Mouse (Mus musculus) CH12.LX (cell line): ENCODE results near the gene Gjc1. TPM values are rescaled to one million over a fixed set of nuclear protein-coding genes. Genes with fewer than 3 reads are reported as not detected.

Experiments
- DNase-seq: peaks from one replicate; pipeline ENCODE4 v3.0.0-alpha.2; 2013; ENCODE audit errors: extremely low read depth
- H3K27ac ChIP-seq: 2 replicates; pipeline ENCODE4 v1.5.1; 2012; ENCODE audit warnings: low read depth, mild to moderate bottlenecking, control low read depth, moderate library complexity; ENCODE audit not compliant: insufficient read depth
- H3K27me3 ChIP-seq: replicated peaks from 2 replicates; pipeline ENCODE3; 2012; ENCODE audit warnings: inconsistent platforms
- H3K36me3 ChIP-seq, 2 experiments: replicated peaks in 1 of 2; 2 replicates each; pipeline versions ENCODE3 to v1.6.1; 2012; ENCODE audit warnings: inconsistent platforms in 1 of 2, low read length in 1 of 2, mild to moderate bottlenecking in 1 of 2, mixed read lengths in 1 of 2, moderate library complexity in 1 of 2; ENCODE audit not compliant: control insufficient read depth in 1 of 2, insufficient read depth in 1 of 2
- H3K4me1 ChIP-seq, 2 experiments: 2 replicates each; pipeline ENCODE4 v1.6.1; 2012; ENCODE audit warnings: inconsistent platforms in 1 of 2, moderate library complexity in 1 of 2; ENCODE audit not compliant: insufficient read depth in 2 of 2, control insufficient read depth in 1 of 2
- H3K4me2 ChIP-seq: 2 replicates; pipeline ENCODE4 v1.6.1; 2012; ENCODE audit warnings: low read depth, mild to moderate bottlenecking, control low read depth; ENCODE audit not compliant: poor library complexity, insufficient read depth, severe bottlenecking
- H3K4me3 ChIP-seq, 3 experiments: fragments of 150-350 bp in 1 of 3; sonication (generic) in 1 of 3; replicated peaks in 1 of 3; 2 replicates each; pipeline versions ENCODE3 to v1.5.1; 2011 to 2012; ENCODE audit warnings: low read depth in 2 of 3, low read length in 2 of 3, mild to moderate bottlenecking in 2 of 3, moderate library complexity in 2 of 3, control low read depth in 1 of 3, improper control_type of control experiment in 1 of 3, inconsistent platforms in 1 of 3, mixed read lengths in 1 of 3; ENCODE audit not compliant: poor library complexity in 1 of 3
- H3K79me2 ChIP-seq: replicated peaks from 2 replicates; pipeline ENCODE4 v1.6.1; 2012; ENCODE audit warnings: mild to moderate bottlenecking, moderate library complexity; ENCODE audit not compliant: control insufficient read depth, poor library complexity, insufficient read depth, severe bottlenecking; ENCODE audit errors: extremely low read depth
- H3K9ac ChIP-seq: 2 replicates; pipeline ENCODE4 v1.6.1; 2012; ENCODE audit warnings: low read depth, mild to moderate bottlenecking, control low read depth, moderate library complexity; ENCODE audit not compliant: insufficient read depth
- H3K9me3 ChIP-seq: replicated peaks from 2 replicates; pipeline ENCODE3; 2012; ENCODE audit warnings: low read length, inconsistent platforms, mixed read lengths
- BHLHE40 ChIP-seq: IDR thresholded peaks from 2 replicates; pipeline ENCODE4 v1.6.1; 2011; ENCODE audit warnings: mild to moderate bottlenecking, low read depth, low read length, improper control_type of control experiment
- CHD1 ChIP-seq: IDR thresholded peaks from 2 replicates; pipeline ENCODE4 v1.6.1; 2012; ENCODE audit warnings: low read depth, low read length, improper control_type of control experiment, inconsistent platforms
- CHD2 ChIP-seq: IDR thresholded peaks from 2 replicates; pipeline ENCODE4 v1.6.1; 2011; ENCODE audit warnings: low read length, improper control_type of control experiment
- CTCF ChIP-seq, 2 experiments: IDR thresholded peaks in 1 of 2; conservative IDR thresholded peaks in 1 of 2; 2 replicates each; pipeline ENCODE4 v1.5.1; 2011 to 2012; ENCODE audit warnings: low read depth in 2 of 2, low read length in 2 of 2, improper control_type of control experiment in 1 of 2, inconsistent platforms in 1 of 2, mild to moderate bottlenecking in 1 of 2, moderate library complexity in 1 of 2
- E2F4 ChIP-seq: IDR thresholded peaks from 2 replicates; pipeline ENCODE4 v1.6.1; 2011; ENCODE audit warnings: low read depth, low read length, improper control_type of control experiment; ENCODE audit not compliant: insufficient replicate concordance
- ELF1 ChIP-seq: IDR thresholded peaks from 2 replicates; pipeline ENCODE4 v1.6.1; 2014; ENCODE audit warnings: low read depth, mild to moderate bottlenecking, inconsistent platforms, low read length, improper control_type of control experiment
- HCFC1 ChIP-seq: IDR thresholded peaks from 2 replicates; pipeline ENCODE4 v1.6.1; 2012; ENCODE audit warnings: low read depth, mild to moderate bottlenecking, inconsistent platforms, low read length, improper control_type of control experiment
- IRF4 ChIP-seq: IDR thresholded peaks from 2 replicates; pipeline ENCODE4 v1.6.1; 2014; ENCODE audit warnings: low read depth, mild to moderate bottlenecking, inconsistent platforms, low read length, improper control_type of control experiment
- MAX ChIP-seq: IDR thresholded peaks from 2 replicates; pipeline ENCODE4 v1.6.1; 2011; ENCODE audit warnings: low read length, improper control_type of control experiment
- MEF2A ChIP-seq: IDR thresholded peaks from 2 replicates; pipeline ENCODE4 v1.6.1; 2014; ENCODE audit warnings: low read depth, mild to moderate bottlenecking, inconsistent platforms, low read length, improper control_type of control experiment, borderline replicate concordance
- NELFE ChIP-seq: IDR thresholded peaks from 2 replicates; pipeline ENCODE4 v1.6.1; 2011; ENCODE audit warnings: low read depth, low read length, improper control_type of control experiment
- PAX5 ChIP-seq: IDR thresholded peaks from 2 replicates; pipeline ENCODE4 v1.6.1; 2012; ENCODE audit warnings: low read length, inconsistent platforms, mixed read lengths
- POLR2A ChIP-seq: IDR thresholded peaks from 2 replicates; pipeline ENCODE4 v1.6.1; 2011; ENCODE audit warnings: low read depth, mild to moderate bottlenecking, improper control_type of control experiment, low read length
- SIN3A ChIP-seq: IDR thresholded peaks from 2 replicates; pipeline ENCODE4 v1.6.1; 2012; ENCODE audit warnings: low read length, improper control_type of control experiment, inconsistent platforms
- SMC3 ChIP-seq: IDR thresholded peaks from 2 replicates; pipeline ENCODE4 v1.6.1; 2011; ENCODE audit warnings: low read depth, low read length, improper control_type of control experiment
- TBP ChIP-seq: conservative IDR thresholded peaks from 2 replicates; pipeline ENCODE4 v1.6.1; 2011; ENCODE audit warnings: low read depth, low read length, improper control_type of control experiment
- ZKSCAN1 ChIP-seq: IDR thresholded peaks from 2 replicates; pipeline ENCODE4 v1.6.1; 2012; ENCODE audit warnings: low read depth, inconsistent platforms, low read length, improper control_type of control experiment, borderline replicate concordance
- ZMIZ1 ChIP-seq: IDR thresholded peaks from 2 replicates; pipeline ENCODE4 v1.6.1; 2012; ENCODE audit warnings: low read depth, mild to moderate bottlenecking, inconsistent platforms, low read length, improper control_type of control experiment
- dilution Hi-C: fragments of 300-500 bp; cut with MboI; formaldehyde crosslinking; loops from 2 replicates; pipeline ENCODE4 v1.14.3; 2020; ENCODE audit warnings: low sequenced_read_pairs; ENCODE audit not compliant: extremely low pct_unique_long_range_greater_than_20kb, extremely low pct_ligation_motif_present
- in situ Hi-C: fragments of 300-500 bp; cut with MboI; formaldehyde crosslinking; loops from 3 replicates; pipeline ENCODE4 v1.14.3; 2019; ENCODE audit warnings: low sequenced_read_pairs, low pct_ligation_motif_present, low pct_unique_long_range_greater_than_20kb, mixed read lengths
- polyA plus RNA-seq: library from polyadenylated mRNA; unstranded; fragments of >175 nt; gene quantifications from 2 replicates; pipeline ENCODE4 v1.2.1, GENCODE M21; 2012; ENCODE audit warnings: low read depth; ENCODE audit not compliant: insufficient read length
- total RNA-seq, 2 experiments: library from RNA; depleted of rRNA; stranded (reverse); fragments of 300-350 nt in 1 of 2; fragments of >200 nt in 1 of 2; gene quantifications; 2 replicates each; pipeline ENCODE4 v1.2.3; 2012 to 2014

Gjc1 gene
- total and polyA plus RNA-seq, 3 experiments, result not detected

DNA sequence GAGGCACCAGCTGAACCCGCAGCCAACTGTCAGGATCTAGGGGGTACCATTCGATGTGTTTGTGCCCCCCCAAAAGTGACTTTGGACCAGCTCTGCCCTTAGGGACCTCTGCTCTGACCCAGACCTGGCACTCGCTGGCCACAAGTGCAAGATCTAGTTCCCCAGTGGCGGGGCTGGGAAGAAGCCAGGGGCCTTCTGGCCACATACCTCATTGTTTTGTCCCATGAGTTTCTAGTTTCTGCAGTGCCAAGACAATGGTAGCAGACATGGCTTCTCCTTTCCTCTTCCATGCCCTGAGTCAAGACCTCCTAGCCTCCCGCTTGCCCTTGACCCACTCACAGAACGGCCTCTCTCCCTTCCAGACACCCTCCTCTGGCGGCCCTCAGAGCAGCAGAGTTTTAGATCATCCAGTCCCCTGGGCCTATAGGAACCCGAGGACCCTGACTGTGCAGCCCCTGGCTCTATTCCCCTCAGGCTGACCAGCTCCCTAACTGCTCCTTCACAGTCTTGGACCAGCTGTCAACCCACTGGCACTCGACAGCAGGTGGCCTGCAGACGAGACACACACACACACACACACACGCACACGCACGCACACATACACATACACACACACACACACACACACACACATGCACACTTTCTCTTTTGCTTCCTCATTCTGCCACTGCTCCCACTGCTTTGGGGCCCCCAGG is 66.5 kb downstream of the Gjc1 start:
- H3K27me3 ChIP-seq, result peaks cover 96% of the 10 kb centered on the region
- peaks cover 0 to 5% of the 10 kb centered on the region in 2 experiments; a peak in 2 of 4 replicates for H3K4me1 ChIP-seq
- no peak overlapping the region for H3K4me2 ChIP-seq
- DNase-seq, result no peak
- H3K27ac ChIP-seq, result no peak overlapping the region
- H3K9ac ChIP-seq, result no peak overlapping the region
- no peaks in the 10 kb centered on the region for H3K79me2 ChIP-seq
- no peaks in the 10 kb centered on the region for H3K36me3 ChIP-seq
- TF ChIP-seq ZMIZ1 (no peak), BHLHE40 (peak; percentile 43), IRF4 (peak; percentile 65)
- TF ChIP-seq, all 38 proteins: peak for 2
- Histone ChIP-seq H3K9me3 (no peaks in the 10 kb centered on the region), H3K4me3 (no peak overlapping the region)
- in situ Hi-C loops, result no loop called here
- dilution Hi-C loops, result no loop called here

DNA sequence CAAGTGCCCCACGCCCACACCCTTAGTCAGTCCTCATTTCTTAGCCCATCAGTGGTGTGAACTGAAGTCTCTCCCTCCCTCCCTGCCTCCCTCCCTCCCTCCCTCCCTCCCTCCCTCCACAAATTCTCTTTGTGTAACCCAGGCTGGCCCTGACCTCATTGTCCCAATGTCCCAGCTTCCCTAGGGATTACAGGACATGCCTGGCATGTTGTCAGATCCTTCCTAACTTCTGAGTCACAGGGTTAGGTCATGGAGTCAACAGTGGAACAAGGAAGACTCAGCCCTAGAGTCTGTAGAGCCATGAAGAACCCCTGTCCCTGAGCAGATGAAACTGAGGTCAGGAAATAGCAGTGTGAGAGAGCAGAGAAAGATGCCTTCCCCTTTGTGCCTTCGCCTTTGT is 69.8 kb downstream of the Gjc1 start:
- peaks cover 71% of the 10 kb centered on the region for H3K27me3 ChIP-seq
- dilution Hi-C loops (no loop called here), in situ Hi-C loops (no loop called here)
- no peaks in the 10 kb centered on the region for H3K36me3 ChIP-seq
- no peak overlapping the region for H3K9ac ChIP-seq
- H3K9me3 ChIP-seq, result no peaks in the 10 kb centered on the region
- no peak overlapping the region for H3K27ac ChIP-seq
- TF ChIP-seq NELFE, result no peak
- TF ChIP-seq E2F4, result no peak
- no peak for TF ChIP-seq CHD1
- TF ChIP-seq BHLHE40, result no peak
- no peak for TF ChIP-seq TBP
- no peak for TF ChIP-seq MAX
- TF ChIP-seq CHD2, result no peak
- TF ChIP-seq HCFC1, result no peak
- TF ChIP-seq PAX5, result no peak
- TF ChIP-seq POLR2A, result no peak
- no peak for TF ChIP-seq CTCF (conservative IDR thresholded peaks at IDR 0.05 in 1 of 2, IDR thresholded peaks at IDR 0.05 in 1 of 2; ENCODE audit: low read depth in 2 of 2, low read length in 2 of 2)
- TF ChIP-seq SMC3, result no peak
- no peak for TF ChIP-seq MEF2A
- TF ChIP-seq ZKSCAN1, result no peak
- TF ChIP-seq ELF1, result no peak
- TF ChIP-seq SIN3A, result no peak
- no peak overlapping the region for H3K4me3 ChIP-seq
- H3K79me2 ChIP-seq, result no peaks in the 10 kb centered on the region
- no peak overlapping the region for H3K4me2 ChIP-seq
- no peak for DNase-seq
- peaks cover 0 to 5% of the 10 kb centered on the region in 2 experiments; a peak in 2 of 4 replicates for H3K4me1 ChIP-seq

Other genes with a start within 250 kb of the Gjc1 start
- 0.42 TPM in 1 of 2 replicates, not detected in the other for gene Gm11627, start 240.2 kb downstream of the Gjc1 start, total RNA-seq (2012; rRNA removed)
- 0.46 and 0.63 TPM in 2 replicates for gene Gm11627, start 240.2 kb downstream of the Gjc1 start, total RNA-seq (2014; rRNA removed)
- gene Gm11627, start 240.2 kb downstream of the Gjc1 start, polyA plus RNA-seq, result 0.38 TPM in 1 of 2 replicates, not detected in the other
- 0.08 and 0.13 TPM in 2 replicates for gene Fzd2, start 215.3 kb downstream of the Gjc1 start, total RNA-seq (2012; rRNA removed)
- gene Fzd2, start 215.3 kb downstream of the Gjc1 start, total RNA-seq (2014; rRNA removed), result 0.23 and 0.35 TPM in 2 replicates
- gene Fzd2, start 215.3 kb downstream of the Gjc1 start, polyA plus RNA-seq, result 0.15 and 0.20 TPM in 2 replicates
- not detected in 2 replicates for gene Meioc, start 156.0 kb downstream of the Gjc1 start, total RNA-seq (2012; rRNA removed)
- gene Meioc, start 156.0 kb downstream of the Gjc1 start, total RNA-seq (2014; rRNA removed), result not detected in 2 replicates
- not detected in 2 replicates for gene Meioc, start 156.0 kb downstream of the Gjc1 start, polyA plus RNA-seq
- 43.4 and 45.4 TPM in 2 replicates for gene Ccdc43, start 121.9 kb downstream of the Gjc1 start, total RNA-seq (2012; rRNA removed)
- 56.4 and 59.8 TPM in 2 replicates for gene Ccdc43, start 121.9 kb downstream of the Gjc1 start, total RNA-seq (2014; rRNA removed)
- 52.7 and 53.4 TPM in 2 replicates for gene Ccdc43, start 121.9 kb downstream of the Gjc1 start, polyA plus RNA-seq
- not detected in 2 replicates for gene Adam11, start 58.3 kb downstream of the Gjc1 start, total RNA-seq (2012; rRNA removed)
- gene Adam11, start 58.3 kb downstream of the Gjc1 start, total RNA-seq (2014; rRNA removed), result not detected in 2 replicates
- not detected in 2 replicates for gene Adam11, start 58.3 kb downstream of the Gjc1 start, polyA plus RNA-seq
- gene Higd1b, start 16.1 kb upstream of the Gjc1 start, total RNA-seq (2012; rRNA removed), result not detected in 2 replicates
- gene Higd1b, start 16.1 kb upstream of the Gjc1 start, total RNA-seq (2014; rRNA removed), result not detected in 2 replicates
- gene Higd1b, start 16.1 kb upstream of the Gjc1 start, polyA plus RNA-seq, result not detected in 2 replicates
- 216 and 259 TPM in 2 replicates for gene Eftud2, start 61.3 kb upstream of the Gjc1 start, total RNA-seq (2012; rRNA removed)
- gene Eftud2, start 61.3 kb upstream of the Gjc1 start, total RNA-seq (2014; rRNA removed), result 117 and 135 TPM in 2 replicates
- 403 and 410 TPM in 2 replicates for gene Eftud2, start 61.3 kb upstream of the Gjc1 start, polyA plus RNA-seq
- 0.38 and 0.42 TPM in 2 replicates for gene Ccdc103, start 61.5 kb upstream of the Gjc1 start, total RNA-seq (2012; rRNA removed)
- gene Ccdc103, start 61.5 kb upstream of the Gjc1 start, total RNA-seq (2014; rRNA removed), result 0.24 and 0.58 TPM in 2 replicates
- 0.20 TPM in 1 of 2 replicates, not detected in the other for gene Ccdc103, start 61.5 kb upstream of the Gjc1 start, polyA plus RNA-seq
- gene Fam187a, start 65.5 kb upstream of the Gjc1 start, total RNA-seq (2012; rRNA removed), result not detected in 2 replicates
- gene Fam187a, start 65.5 kb upstream of the Gjc1 start, total RNA-seq (2014; rRNA removed), result not detected in 2 replicates
- not detected in 2 replicates for gene Fam187a, start 65.5 kb upstream of the Gjc1 start, polyA plus RNA-seq
- gene Gfap, start 81.2 kb upstream of the Gjc1 start, total RNA-seq (2012; rRNA removed), result not detected in 2 replicates
- gene Gfap, start 81.2 kb upstream of the Gjc1 start, total RNA-seq (2014; rRNA removed), result not detected in 2 replicates
- gene Gfap, start 81.2 kb upstream of the Gjc1 start, polyA plus RNA-seq, result not detected in 2 replicates
- gene Kif18b, start 105.4 kb upstream of the Gjc1 start, total RNA-seq (2012; rRNA removed), result 50.1 and 54.4 TPM in 2 replicates
- gene Kif18b, start 105.4 kb upstream of the Gjc1 start, total RNA-seq (2014; rRNA removed), result 30.5 and 32.6 TPM in 2 replicates
- gene Kif18b, start 105.4 kb upstream of the Gjc1 start, polyA plus RNA-seq, result 47.6 and 54.0 TPM in 2 replicates
- gene C1ql1, start 127.0 kb upstream of the Gjc1 start, total RNA-seq (2012; rRNA removed), result not detected in 2 replicates
- gene C1ql1, start 127.0 kb upstream of the Gjc1 start, total RNA-seq (2014; rRNA removed), result not detected in 2 replicates
- gene C1ql1, start 127.0 kb upstream of the Gjc1 start, polyA plus RNA-seq, result not detected in 2 replicates
- gene Nmt1, start 208.5 kb upstream of the Gjc1 start, total RNA-seq (2012; rRNA removed), result 84.5 and 93.2 TPM in 2 replicates
- 108 and 115 TPM in 2 replicates for gene Nmt1, start 208.5 kb upstream of the Gjc1 start, total RNA-seq (2014; rRNA removed)
- 205 and 208 TPM in 2 replicates for gene Nmt1, start 208.5 kb upstream of the Gjc1 start, polyA plus RNA-seq
- 22.4 and 24.0 TPM in 2 replicates for gene Dcakd, start 208.6 kb upstream of the Gjc1 start, total RNA-seq (2012; rRNA removed)
- gene Dcakd, start 208.6 kb upstream of the Gjc1 start, total RNA-seq (2014; rRNA removed), result 7.8 and 8.8 TPM in 2 replicates
- gene Dcakd, start 208.6 kb upstream of the Gjc1 start, polyA plus RNA-seq, result 74.1 and 89.0 TPM in 2 replicates